Mouse (Mus musculus) thymus, adult 2 months (tissue): ENCODE measurements around the gene Sphkap.

Experiments
- CTCF ChIP-seq: fragments of 200-500 bp; IDR thresholded peaks from 2 replicates; pipeline ENCODE4 v1.5.1; 2012; ENCODE audit warnings: mild to moderate bottlenecking, control low read depth, low read length, moderate library complexity, borderline replicate concordance; ENCODE audit not compliant: control insufficient read depth, poor library complexity, insufficient read depth; ENCODE audit errors: extremely low read depth
- POLR2A ChIP-seq: fragments of 200-500 bp; IDR thresholded peaks from 2 replicates; pipeline ENCODE4 v1.6.1; 2012; ENCODE audit warnings: mild to moderate bottlenecking, low read length, control low read depth, moderate library complexity; ENCODE audit not compliant: control insufficient read depth, poor library complexity, insufficient read depth; ENCODE audit errors: extremely low read depth

DNA sequence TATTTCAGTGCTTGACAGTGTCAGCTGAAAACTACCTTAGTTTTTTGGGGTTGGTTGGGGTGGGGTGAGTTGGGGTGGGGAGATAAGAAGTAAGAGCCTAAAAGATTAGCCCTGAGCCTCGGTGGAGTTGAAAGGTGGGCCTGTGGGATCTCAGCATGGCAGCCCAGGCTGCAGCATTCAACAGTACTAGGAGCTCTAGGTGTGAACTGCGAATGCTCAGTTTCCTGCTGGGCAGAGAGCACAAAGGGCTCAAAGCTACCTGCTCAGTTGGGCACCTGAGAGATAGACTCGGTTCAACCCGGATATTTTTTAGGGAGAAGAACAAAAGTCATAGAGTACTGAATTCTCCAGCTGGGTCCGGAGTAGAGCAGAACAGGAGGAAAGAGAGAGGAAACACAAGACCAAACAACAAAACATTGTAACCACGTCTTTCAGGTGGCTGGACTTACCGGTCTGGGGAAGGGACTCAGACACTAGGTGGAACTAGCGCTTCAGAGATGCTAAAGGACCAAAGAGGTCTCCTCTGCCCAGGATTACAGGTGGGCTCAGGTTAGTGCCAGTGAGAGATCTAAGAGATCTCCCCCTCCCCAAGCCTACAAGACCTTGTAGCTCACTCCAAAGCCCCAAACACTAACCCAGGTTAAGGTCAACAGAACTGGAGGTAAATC is 984 bp downstream of the Sphkap start:
- TF ChIP-seq POLR2A, result no peak
- TF ChIP-seq CTCF, result no peak
